9 mouse cellular contexts compared by ENCODE assay signal in the genomic region with DNA sequence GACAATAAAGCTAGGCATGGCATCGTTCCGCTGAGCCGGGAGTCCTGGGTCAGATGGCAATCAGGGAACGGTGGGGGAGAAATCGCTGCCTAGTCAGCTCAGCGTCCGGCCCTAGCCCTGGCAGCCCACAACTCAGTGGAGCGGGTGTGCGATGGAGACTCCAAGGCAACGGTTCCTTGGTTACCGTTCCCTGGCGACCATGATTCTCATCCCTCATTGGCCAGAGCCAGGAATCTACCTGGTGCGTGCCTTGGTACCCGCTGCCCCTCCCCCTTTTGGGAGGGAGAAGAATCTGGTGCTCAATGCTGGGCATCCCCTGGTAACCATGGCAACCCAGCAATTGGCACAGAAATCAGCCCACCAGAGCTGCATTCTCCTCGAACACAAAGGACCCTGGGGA. TPM values are rescaled to one million over a fixed set of nuclear protein-coding genes. Genes with fewer than 3 reads are reported as not detected.
A peak's percentile ranks its signal among the peaks of the same experiment; 100 is the strongest.
DNase-seq lines count a peak whose midpoint lies in the region; ATAC-seq and TF ChIP-seq lines count a peak whose summit lies in the region.
"Had no signal": no experiment of that assay in that cellular context is flagged by ENCODE, and none has a peak within 500 bp of the region (broad histone marks: within the 10 kb centered on the region; RNA-seq: fewer than 3 reads in every experiment).

No protein-coding gene starts in this region.

- no peak overlapping the region for H3K9ac ChIP-seq in liver, postnatal 0 days (replicated peaks)
- H3K9ac ChIP-seq in liver, embryonic 12.5 days: no peak overlapping the region
- H3K9ac ChIP-seq in neural tube, embryonic 12.5 days: peak overlapping the region; percentile 100; the same call in 1 of the 2 replicates
- H3K9ac ChIP-seq: liver, embryonic 14.5 days had no signal

- H3K9me3 ChIP-seq in liver, postnatal 0 days (ENCODE audit: low read length): no peaks in the 10 kb centered on the region
- no peaks in the 10 kb centered on the region for H3K9me3 ChIP-seq in liver, embryonic 12.5 days (replicated peaks)
- no peaks in the 10 kb centered on the region for H3K9me3 ChIP-seq in neural tube, embryonic 12.5 days

- no peak for DNase-seq in liver, postnatal 0 days
- DNase-seq in layer of hippocampus, postnatal 36 days: peak; percentile 90 to 92
- no peak for DNase-seq in ovary, postnatal 10 days (ENCODE audit: low spot score)
- DNase-seq in thymus, postnatal 0 days (ENCODE audit: low spot score): no peak

- ATAC-seq in liver, postnatal 0 days: no peak
- ATAC-seq in liver, embryonic 12.5 days: no peak
- peak; percentile 74 for ATAC-seq in frontal cortex, adult (ENCODE audit: low TSS enrichment)
- ATAC-seq in neural tube, embryonic 12.5 days (ENCODE audit: low FRiP score, low read depth): peak; percentile 70
- ATAC-seq in monocyte, adult 5-6 weeks (replicated peaks; ENCODE audit: insufficient number of reproducible peaks, low FRiP score, low TSS enrichment, poor library complexity, severe bottlenecking): no peak

- H3K27ac ChIP-seq in liver, postnatal 0 days (ENCODE audit: low read depth): 0 out of 2 replicates have a peak overlapping the region, but pooled peaks have one; percentile 40
- H3K27ac ChIP-seq in liver, embryonic 12.5 days: no peak overlapping the region
- H3K27ac ChIP-seq in neural tube, embryonic 12.5 days: no peak overlapping the region
- H3K27ac ChIP-seq: liver, embryonic 14.5 days had no signal

- no peak for TF ChIP-seq CTCF in liver, postnatal 0 days (IDR thresholded peaks at IDR 0.05; ENCODE audit: low read depth)

- no peak overlapping the region for H3K4me2 ChIP-seq in liver, postnatal 0 days (ENCODE audit: low read depth, low read length)
- H3K4me2 ChIP-seq in liver, embryonic 12.5 days: no peak overlapping the region
- H3K4me2 ChIP-seq in neural tube, embryonic 12.5 days (replicated peaks): peak overlapping the region; percentile 91

- no peaks in the 10 kb centered on the region for H3K36me3 ChIP-seq in liver, postnatal 0 days (replicated peaks; ENCODE audit: insufficient read depth, low read length)
- peaks cover 22% of the 10 kb centered on the region for H3K36me3 ChIP-seq in liver, embryonic 12.5 days
- H3K36me3 ChIP-seq in neural tube, embryonic 12.5 days: peaks cover 51% of the 10 kb centered on the region

- no peak overlapping the region for H3K4me3 ChIP-seq in liver, postnatal 0 days (ENCODE audit: low read depth, low read length)
- no peak overlapping the region for H3K4me3 ChIP-seq in liver, embryonic 12.5 days
- H3K4me3 ChIP-seq in neural tube, embryonic 12.5 days: peak overlapping the region; percentile 96

- peaks cover 39% of the 10 kb centered on the region for H3K27me3 ChIP-seq in liver, postnatal 0 days (ENCODE audit: insufficient read depth, low read length)
- H3K27me3 ChIP-seq in liver, embryonic 12.5 days (replicated peaks): peaks cover 82% of the 10 kb centered on the region
- H3K27me3 ChIP-seq in neural tube, embryonic 12.5 days (replicated peaks): no peaks in the 10 kb centered on the region

- H3K4me1 ChIP-seq in liver, postnatal 0 days (ENCODE audit: insufficient read depth): peaks cover 13% of the 10 kb centered on the region
- H3K4me1 ChIP-seq in liver, embryonic 12.5 days: peaks cover 32% of the 10 kb centered on the region
- H3K4me1 ChIP-seq in neural tube, embryonic 12.5 days: peaks cover 54% of the 10 kb centered on the region

- 50% methylated on average over 15 of the region's 15 CpGs for WGBS in liver, postnatal 0 days (ENCODE audit: insufficient replicate concordance)
- WGBS in liver, embryonic 12.5 days (ENCODE audit: insufficient replicate concordance): 44% methylated on average over 15 of the region's 15 CpGs
- WGBS in neural tube, embryonic 12.5 days: 20% methylated on average over 15 of the region's 15 CpGs

- TF ChIP-seq EP300 in liver, postnatal 0 days (IDR thresholded peaks at IDR 0.05; ENCODE audit: low read depth): no peak

RNA-seq across cellular contexts. Expression of gene Dbn1, which starts 4.3 kb away (rescaled TPM):
- polyA plus RNA-seq in liver, postnatal 0 days (2015; fragmentation: Nextera tagmentation; extraction: Ambion mirVana): 4.1 and 4.2 TPM in 2 replicates
- 24.2 and 27.0 TPM in 2 replicates for polyA plus RNA-seq in liver, embryonic 12.5 days (2016; fragmentation: Nextera tagmentation; extraction: Ambion mirVana)
- total RNA-seq in layer of hippocampus, postnatal 36 days (2021): 100 to 1,000 TPM; 388 to 393 TPM
- 575 and 596 TPM in 2 replicates for polyA plus RNA-seq in neural tube, embryonic 12.5 days (2016; fragmentation: Nextera tagmentation; extraction: Ambion mirVana)
- 8.4 and 9.3 TPM in 2 replicates for polyA plus RNA-seq in thymus, postnatal 0 days (2015; fragmentation: Nextera tagmentation; extraction: Ambion mirVana)
- total RNA-seq in monocyte, adult 5-6 weeks (2017): 0.58 TPM in 1 of 3 replicates, not detected in the others

RNA-seq across cellular contexts. Expression of gene Prr7, which starts 19.5 kb away (rescaled TPM):
- polyA plus RNA-seq in liver, postnatal 0 days (2015; fragmentation: Nextera tagmentation; extraction: Ambion mirVana): not detected in 2 replicates
- polyA plus RNA-seq in liver, embryonic 12.5 days (2016; fragmentation: Nextera tagmentation; extraction: Ambion mirVana): not detected in 2 replicates
- 10 to 100 TPM; 86.1 to 86.6 TPM for total RNA-seq in layer of hippocampus, postnatal 36 days (2021)
- polyA plus RNA-seq in neural tube, embryonic 12.5 days (2016; fragmentation: Nextera tagmentation; extraction: Ambion mirVana): 1.8 TPM in 2 replicates
- polyA plus RNA-seq in thymus, postnatal 0 days (2015; fragmentation: Nextera tagmentation; extraction: Ambion mirVana): 0.27 and 0.46 TPM in 2 replicates
- 2.2 to 3.8 TPM in 2 of 3 replicates, not detected in the other for total RNA-seq in monocyte, adult 5-6 weeks (2017)

RNA-seq across cellular contexts. Expression of gene Pdlim7, which starts 29.9 kb away (rescaled TPM):
- polyA plus RNA-seq in liver, postnatal 0 days (2015; fragmentation: Nextera tagmentation; extraction: Ambion mirVana): 15.9 and 17.0 TPM in 2 replicates
- 44.3 and 45.2 TPM in 2 replicates for polyA plus RNA-seq in liver, embryonic 12.5 days (2016; fragmentation: Nextera tagmentation; extraction: Ambion mirVana)
- total RNA-seq in layer of hippocampus, postnatal 36 days (2021): 10 to 100 TPM; 89.6 to 94.1 TPM
- polyA plus RNA-seq in neural tube, embryonic 12.5 days (2016; fragmentation: Nextera tagmentation; extraction: Ambion mirVana): 158 and 166 TPM in 2 replicates
- polyA plus RNA-seq in thymus, postnatal 0 days (2015; fragmentation: Nextera tagmentation; extraction: Ambion mirVana): 37.5 and 39.4 TPM in 2 replicates
- total RNA-seq in monocyte, adult 5-6 weeks (2017): 4.7 to 13.5 TPM (median 10.5 TPM) in 3 replicates

RNA-seq across cellular contexts. Expression of gene Grk6, which starts 38.7 kb away (rescaled TPM):
- polyA plus RNA-seq in liver, postnatal 0 days (2015; fragmentation: Nextera tagmentation; extraction: Ambion mirVana): 15.9 and 16.7 TPM in 2 replicates
- polyA plus RNA-seq in liver, embryonic 12.5 days (2016; fragmentation: Nextera tagmentation; extraction: Ambion mirVana): 44.1 and 44.6 TPM in 2 replicates
- 10 to 100 TPM; 67.7 to 71.1 TPM for total RNA-seq in layer of hippocampus, postnatal 36 days (2021)
- 51.8 and 52.4 TPM in 2 replicates for polyA plus RNA-seq in neural tube, embryonic 12.5 days (2016; fragmentation: Nextera tagmentation; extraction: Ambion mirVana)
- 76.9 and 87.8 TPM in 2 replicates for polyA plus RNA-seq in thymus, postnatal 0 days (2015; fragmentation: Nextera tagmentation; extraction: Ambion mirVana)
- total RNA-seq in monocyte, adult 5-6 weeks (2017): 179 to 219 TPM (median 207 TPM) in 3 replicates

RNA-seq across cellular contexts. Expression of gene Dok3, which starts 45.5 kb away (rescaled TPM):
- 18.1 and 20.2 TPM in 2 replicates for polyA plus RNA-seq in liver, postnatal 0 days (2015; fragmentation: Nextera tagmentation; extraction: Ambion mirVana)
- 3.4 and 4.4 TPM in 2 replicates for polyA plus RNA-seq in liver, embryonic 12.5 days (2016; fragmentation: Nextera tagmentation; extraction: Ambion mirVana)
- 10 to 100 TPM; 17.0 to 20.6 TPM for total RNA-seq in layer of hippocampus, postnatal 36 days (2021)
- polyA plus RNA-seq in neural tube, embryonic 12.5 days (2016; fragmentation: Nextera tagmentation; extraction: Ambion mirVana): 3.7 and 4.3 TPM in 2 replicates
- 2.6 and 2.7 TPM in 2 replicates for polyA plus RNA-seq in thymus, postnatal 0 days (2015; fragmentation: Nextera tagmentation; extraction: Ambion mirVana)
- total RNA-seq in monocyte, adult 5-6 weeks (2017): 86.5 to 105 TPM (median 104 TPM) in 3 replicates

Comparison
In these comparisons a context has a peak if more than half of its experiments do, and no peak if none do; other contexts are left out.
1. ATAC-seq: peak in frontal cortex, adult (single experiment) and neural tube, embryonic 12.5 days (single experiment); none in liver, postnatal 0 days (single experiment), liver, embryonic 12.5 days (single experiment) and monocyte, adult 5-6 weeks (single experiment).
2. DNase-seq: peak in layer of hippocampus, postnatal 36 days (2 of 2); none in liver, postnatal 0 days (single experiment), ovary, postnatal 10 days (single experiment) and thymus, postnatal 0 days (single experiment).
3. RNA of gene Dbn1, which starts 4.3 kb away (polyA plus RNA-seq): 575 to 596 TPM in neural tube, embryonic 12.5 days; 24.2 to 27.0 TPM in liver, embryonic 12.5 days, 8.4 to 9.3 TPM in thymus, postnatal 0 days and 4.1 to 4.2 TPM in liver, postnatal 0 days; every median in the first group is over 10 times any median in the second.